Mouse (Mus musculus): ENCODE data around the gene Cst6.

The Cst6 gene

GRCm38 (mm10) chr19:5348526-5349501, 560 bp downstream of the Cst6 start:
- DNase-seq (ENCODE audit: low spot score), result no peak

- no peak for DNase-seq (ENCODE audit: low spot score)
These were observed 1.3 kb downstream of the Cst6 start for GRCm38 (mm10) chr19:5348064-5348463.

GRCm38 (mm10) chr19:5345297-5346131, 3.9 kb downstream of the Cst6 start:
- no peak for DNase-seq (ENCODE audit: low spot score)

GRCm38 (mm10) chr19:5341360-5341759, 8.0 kb downstream of the Cst6 start:
- DNase-seq (ENCODE audit: low spot score), result no peak

- peak; percentile 67 for DNase-seq (ENCODE audit: low spot score)
These were observed 11.4 kb downstream of the Cst6 start for GRCm38 (mm10) chr19:5337975-5338374.

- no peak for DNase-seq (ENCODE audit: low spot score)
These were observed 13.9 kb downstream of the Cst6 start, which contains the start of gene Catsper1 for GRCm38 (mm10) chr19:5335441-5335840. Catsper1 (plus strand) TSS chr19:5335741.

GRCm38 (mm10) chr19:5334741-5335140, 14.6 kb downstream of the Cst6 start:
- DNase-seq (ENCODE audit: low spot score), result no peak

GRCm38 (mm10) chr19:5327970-5328369, 21.4 kb downstream of the Cst6 start:
- DNase-seq (ENCODE audit: low spot score), result no peak

GRCm38 (mm10) chr19:5323801-5324200, 25.6 kb downstream of the Cst6 start:
- DNase-seq (ENCODE audit: low spot score), result no peak

- no peak for DNase-seq (ENCODE audit: low spot score)
These were observed 36.2 kb downstream of the Cst6 start for GRCm38 (mm10) chr19:5313189-5313588.

GRCm38 (mm10) chr19:5309025-5309424, 40.3 kb downstream of the Cst6 start:
- no peak for DNase-seq (ENCODE audit: low spot score)

GRCm38 (mm10) chr19:5306968-5307734, 42.2 kb downstream of the Cst6 start:
- no peak for DNase-seq (ENCODE audit: low spot score)

GRCm38 (mm10) chr19:5306279-5306678, 43.1 kb downstream of the Cst6 start:
- no peak for DNase-seq (ENCODE audit: low spot score)

- DNase-seq (ENCODE audit: low spot score), result no peak
These were observed 46.9 kb downstream of the Cst6 start for GRCm38 (mm10) chr19:5302455-5302854.

GRCm38 (mm10) chr19:5300588-5300987, 48.8 kb downstream of the Cst6 start:
- DNase-seq (ENCODE audit: low spot score), result no peak

- DNase-seq (ENCODE audit: low spot score), result no peak
These were observed 51.2 kb downstream of the Cst6 start, which contains the start of gene Gal3st3 for GRCm38 (mm10) chr19:5297903-5298800. Gal3st3 (plus strand) TSS chr19:5298331.

- peak; percentile 71 for DNase-seq (ENCODE audit: low spot score)
These were observed 52.7 kb downstream of the Cst6 start for GRCm38 (mm10) chr19:5296630-5297029.

- no peak for DNase-seq (ENCODE audit: low spot score)
These were observed 53.7 kb downstream of the Cst6 start for GRCm38 (mm10) chr19:5295736-5296075.

- peak; percentile 97 for DNase-seq (ENCODE audit: low spot score)
These were observed 54.2 kb downstream of the Cst6 start, which contains the start of gene Sf3b2 for GRCm38 (mm10) chr19:5294972-5295735. Sf3b2 (minus strand) TSS chr19:5295455.
